8 mouse cellular contexts compared by ENCODE assay signal in the genomic region with DNA sequence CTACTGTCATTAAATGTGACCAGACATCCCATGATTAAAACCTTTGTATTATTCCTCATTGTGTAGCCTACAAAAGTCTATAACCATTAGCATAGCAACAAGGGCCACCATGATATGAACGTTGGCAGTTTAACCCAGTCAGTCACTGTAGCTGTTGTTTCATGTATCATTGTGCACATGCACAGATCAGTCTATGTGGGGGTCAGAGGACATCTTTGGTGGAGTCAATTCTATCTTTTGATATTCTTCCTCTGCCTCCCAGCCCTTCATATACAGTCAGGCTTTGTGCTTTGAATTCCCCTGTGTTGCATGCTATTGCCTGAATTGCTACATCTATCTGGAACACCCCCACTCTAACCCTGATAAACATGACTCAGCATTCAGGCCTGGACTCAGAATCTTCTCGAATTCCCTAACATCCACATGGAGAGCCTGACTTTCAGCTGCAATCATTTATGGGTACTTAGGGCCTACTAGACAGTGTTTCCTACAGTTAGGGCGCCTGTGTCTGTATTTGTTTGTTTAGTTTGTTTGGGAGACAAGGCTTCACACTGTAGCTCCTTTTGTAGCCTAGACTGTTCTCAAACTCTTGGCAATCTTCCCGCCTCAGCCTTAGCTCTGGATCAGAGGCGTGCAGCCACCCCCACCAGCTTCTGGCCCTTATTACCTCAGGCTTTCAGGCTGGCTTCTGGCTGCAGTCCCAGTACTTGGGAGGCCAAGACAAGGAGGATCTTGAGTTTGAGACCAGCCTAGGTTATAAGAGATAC. TPM values are rescaled to one million over a fixed set of nuclear protein-coding genes. Genes with fewer than 3 reads are reported as not detected.
A peak's percentile ranks its signal among the peaks of the same experiment; 100 is the strongest.
DNase-seq lines count a peak whose midpoint lies in the region; ATAC-seq and TF ChIP-seq lines count a peak whose summit lies in the region.

No protein-coding gene starts in this region.

- no peak for TF ChIP-seq CTCF in midbrain, postnatal 0 days (IDR thresholded peaks at IDR 0.05)

- no peak overlapping the region for H3K9ac ChIP-seq in midbrain, postnatal 0 days (replicated peaks; ENCODE audit: low read length, poor library complexity, severe bottlenecking)
- H3K9ac ChIP-seq in midbrain, embryonic 11.5 days (ENCODE audit: low read length) = no peak overlapping the region

- ATAC-seq in midbrain, postnatal 0 days (ENCODE audit: low FRiP score) = peak; percentile 44; the same call in 1 of the 2 replicates
- no peak for ATAC-seq in midbrain, embryonic 11.5 days (ENCODE audit: low FRiP score)
- no peak for ATAC-seq in inflammation-experienced regulatory T-cells, adult 6 months

- DNase-seq in cerebellum, adult 11-12 months = peak; percentile 64
- DNase-seq in cerebellum, adult 9-10 months = no peak
- peak; percentile 69 for DNase-seq in midbrain, postnatal 0 days (ENCODE audit: low spot score)
- DNase-seq in midbrain, embryonic 11.5 days (ENCODE audit: low spot score, missing footprints) = no peak
- peak; percentile 72 for DNase-seq in fat pad, adult 2 months (ENCODE audit: extremely low read depth, low read depth, low spot score)
- DNase-seq in left cerebral cortex, postnatal 25 days (ENCODE audit: low spot score in 2 of 2) = peak; percentile 38 to 72
- peak; percentile 84 for DNase-seq in testis, postnatal 10 days (ENCODE audit: low spot score)

- H3K36me3 ChIP-seq in midbrain, postnatal 0 days (ENCODE audit: insufficient read depth, low read length) = peaks cover 4% of the 10 kb centered on the region; the same call in 1 of the 2 replicates
- no peaks in the 10 kb centered on the region for H3K36me3 ChIP-seq in midbrain, embryonic 11.5 days (ENCODE audit: control insufficient read depth, insufficient read depth, low read length)

- H3K4me2 ChIP-seq in midbrain, postnatal 0 days (ENCODE audit: low read depth, low read length, poor library complexity, severe bottlenecking) = no peak overlapping the region
- H3K4me2 ChIP-seq in midbrain, embryonic 11.5 days = no peak overlapping the region

- no peaks in the 10 kb centered on the region for H3K9me3 ChIP-seq in midbrain, postnatal 0 days (ENCODE audit: low read length)
- H3K9me3 ChIP-seq in midbrain, embryonic 11.5 days (ENCODE audit: control insufficient read depth, low read length) = no peaks in the 10 kb centered on the region

- no peak overlapping the region for H3K4me3 ChIP-seq in midbrain, postnatal 0 days (ENCODE audit: low read depth, low read length)
- H3K4me3 ChIP-seq in midbrain, embryonic 11.5 days (ENCODE audit: low read depth, low read length) = no peak overlapping the region

- no peak overlapping the region for H3K27ac ChIP-seq in midbrain, postnatal 0 days (ENCODE audit: low read depth, low read length)
- H3K27ac ChIP-seq in midbrain, embryonic 11.5 days (ENCODE audit: low read depth, low read length) = no peak overlapping the region

- no peaks in the 10 kb centered on the region for H3K27me3 ChIP-seq in midbrain, postnatal 0 days (ENCODE audit: insufficient read depth, low read length)
- H3K27me3 ChIP-seq in midbrain, embryonic 11.5 days (ENCODE audit: control insufficient read depth, insufficient read depth, low read length) = no peaks in the 10 kb centered on the region

- WGBS in midbrain, postnatal 0 days = 76% methylated on average over 5 of the region's 5 CpGs
- 89% methylated on average over 5 of the region's 5 CpGs for WGBS in midbrain, embryonic 11.5 days

- H3K4me1 ChIP-seq in midbrain, postnatal 0 days (ENCODE audit: insufficient read depth, low read length) = no peaks in the 10 kb centered on the region
- H3K4me1 ChIP-seq in midbrain, embryonic 11.5 days (ENCODE audit: control insufficient read depth, insufficient read depth, low read length) = no peaks in the 10 kb centered on the region

- intact Hi-C loops in left cerebral cortex, postnatal 25 days (cut with DNase I) = no loop called here

RNA-seq across cellular contexts. Expression of a gene that starts 4.3 kb away (rescaled TPM):
- not detected in 2 replicates for total RNA-seq in midbrain, postnatal 0 days (2014; rRNA removed)
- not detected in 2 replicates for polyA plus RNA-seq in midbrain, postnatal 0 days (2015; fragmentation: Nextera tagmentation; extraction: Ambion mirVana)
- 0.20 TPM in 1 of 2 replicates, not detected in the other for polyA plus RNA-seq in midbrain, embryonic 11.5 days (2014; fragmentation: Nextera tagmentation; extraction: Ambion mirVana)
- under 1 TPM; 0.62 to 0.66 TPM for total RNA-seq in left cerebral cortex, postnatal 25 days (2021)
- polyA plus RNA-seq in inflammation-experienced regulatory T-cells, adult 6 months (2017; shearing (Covaris generic)) = under 1 TPM in 1 of 3 experiments, not detected in 2; 0.52 TPM

RNA-seq across cellular contexts. Expression of a gene that starts 5.2 kb away (rescaled TPM):
- 0.24 and 0.49 TPM in 2 replicates for total RNA-seq in midbrain, postnatal 0 days (2014; rRNA removed)
- 0.19 and 0.27 TPM in 2 replicates for polyA plus RNA-seq in midbrain, postnatal 0 days (2015; fragmentation: Nextera tagmentation; extraction: Ambion mirVana)
- polyA plus RNA-seq in midbrain, embryonic 11.5 days (2014; fragmentation: Nextera tagmentation; extraction: Ambion mirVana) = 0.18 and 0.48 TPM in 2 replicates
- total RNA-seq in left cerebral cortex, postnatal 25 days (2021) = under 1 TPM in 1 of 2 experiments, not detected in 1; 0.18 TPM
- polyA plus RNA-seq in inflammation-experienced regulatory T-cells, adult 6 months (2017; shearing (Covaris generic)) = under 1 TPM; 0.49 to 0.94 (median 0.85) TPM

RNA-seq across cellular contexts. Expression of a gene that starts 14.7 kb away (rescaled TPM):
- total RNA-seq in midbrain, postnatal 0 days (2014; rRNA removed) = 301 and 367 TPM in 2 replicates
- 738 and 774 TPM in 2 replicates for polyA plus RNA-seq in midbrain, postnatal 0 days (2015; fragmentation: Nextera tagmentation; extraction: Ambion mirVana)
- polyA plus RNA-seq in midbrain, embryonic 11.5 days (2014; fragmentation: Nextera tagmentation; extraction: Ambion mirVana) = 124 and 144 TPM in 2 replicates
- total RNA-seq in left cerebral cortex, postnatal 25 days (2021) = 100 to 1,000 TPM; 329 to 339 TPM
- 10 to 100 TPM; 17.5 to 21.6 (median 18.8) TPM for polyA plus RNA-seq in inflammation-experienced regulatory T-cells, adult 6 months (2017; shearing (Covaris generic))

RNA-seq across cellular contexts. Expression of a gene that starts 18.1 kb away (rescaled TPM):
- total RNA-seq in midbrain, postnatal 0 days (2014; rRNA removed) = 35.0 and 54.7 TPM in 2 replicates
- 40.9 and 41.4 TPM in 2 replicates for polyA plus RNA-seq in midbrain, postnatal 0 days (2015; fragmentation: Nextera tagmentation; extraction: Ambion mirVana)
- polyA plus RNA-seq in midbrain, embryonic 11.5 days (2014; fragmentation: Nextera tagmentation; extraction: Ambion mirVana) = 105 and 106 TPM in 2 replicates
- total RNA-seq in left cerebral cortex, postnatal 25 days (2021) = 10 to 100 TPM; 60.0 TPM
- polyA plus RNA-seq in inflammation-experienced regulatory T-cells, adult 6 months (2017; shearing (Covaris generic)) = 100 to 1,000 TPM; 179 to 293 (median 202) TPM

RNA-seq across cellular contexts. Expression of a gene that starts 28.9 kb away (rescaled TPM):
- total RNA-seq in midbrain, postnatal 0 days (2014; rRNA removed) = 6.5 and 7.6 TPM in 2 replicates
- polyA plus RNA-seq in midbrain, postnatal 0 days (2015; fragmentation: Nextera tagmentation; extraction: Ambion mirVana) = 1.5 and 1.6 TPM in 2 replicates
- 6.0 and 6.9 TPM in 2 replicates for polyA plus RNA-seq in midbrain, embryonic 11.5 days (2014; fragmentation: Nextera tagmentation; extraction: Ambion mirVana)
- total RNA-seq in left cerebral cortex, postnatal 25 days (2021) = 1 to 10 TPM; 7.5 to 8.9 TPM
- 10 to 100 TPM; 28.0 to 52.1 (median 31.8) TPM for polyA plus RNA-seq in inflammation-experienced regulatory T-cells, adult 6 months (2017; shearing (Covaris generic))

Comparison
In these comparisons a context has a peak if more than half of its experiments do, and no peak if none do; other contexts are left out.
1. DNase-seq: peak in cerebellum, adult 11-12 months (single experiment), midbrain, postnatal 0 days (single experiment), fat pad, adult 2 months (single experiment), left cerebral cortex, postnatal 25 days (2 of 2) and testis, postnatal 10 days (single experiment); none in cerebellum, adult 9-10 months (single experiment) and midbrain, embryonic 11.5 days (single experiment).